Mouse (Mus musculus) forebrain, postnatal 0 days (tissue): Measurements from ENCODE around the gene Igsf11. TPM values are rescaled to one million over a fixed set of nuclear protein-coding genes. Genes with fewer than 3 reads are reported as not detected.

ENCODE experiments used
- ATAC-seq: fragments of 200-750 bp; cut with Nextera tagmentation; 2 replicates; pipeline ENCODE4 v1.8.0; 2017; ENCODE audit warnings: mild to moderate bottlenecking, moderate library complexity
- DNase-seq: peaks from one replicate; pipeline ENCODE4 v3.0.0-alpha.2; 2015
- H3K27ac ChIP-seq: fragments of 300-500 bp; sonication (generic); 2 replicates; pipeline ENCODE4 v1.5.1; 2014; ENCODE audit warnings: low read depth, mild to moderate bottlenecking, antibody characterized with exemption, low read length, moderate library complexity, mixed read lengths
- H3K27me3 ChIP-seq: fragments of 300-500 bp; sonication (generic); 2 replicates; pipeline ENCODE4 v1.6.1; 2014; ENCODE audit warnings: mild to moderate bottlenecking, low read length, mixed read lengths; ENCODE audit not compliant: insufficient read depth
- H3K36me3 ChIP-seq: fragments of 300-500 bp; sonication (generic); 2 replicates; pipeline ENCODE4 v1.6.1; 2014; ENCODE audit warnings: mild to moderate bottlenecking, moderate library complexity; ENCODE audit not compliant: insufficient read depth
- H3K4me1 ChIP-seq: fragments of 300-500 bp; sonication (generic); 2 replicates; pipeline ENCODE4 v1.6.1; 2014; ENCODE audit warnings: antibody characterized with exemption; ENCODE audit not compliant: insufficient read depth
- H3K4me2 ChIP-seq: fragments of 300-500 bp; sonication (generic); 2 replicates; pipeline ENCODE4 v1.6.1; 2014; ENCODE audit warnings: low read depth, mild to moderate bottlenecking, moderate library complexity
- H3K4me3 ChIP-seq: fragments of 300-500 bp; sonication (generic); 2 replicates; pipeline ENCODE4 v1.5.1; 2014; ENCODE audit warnings: low read depth, low read length, mixed read lengths
- H3K9ac ChIP-seq: fragments of 300-500 bp; sonication (generic); 2 replicates; pipeline ENCODE4 v1.6.1; 2014; ENCODE audit warnings: mild to moderate bottlenecking
- H3K9me3 ChIP-seq: fragments of 300-500 bp; sonication (generic); 2 replicates; pipeline ENCODE4 v1.6.1; 2016; ENCODE audit warnings: low read length
- CTCF ChIP-seq: sonication (generic); IDR thresholded peaks from 2 replicates; pipeline ENCODE4 v1.5.1; 2016; ENCODE audit warnings: antibody characterized with exemption, control low read depth, low read depth
- WGBS: fragments of 180-500 bp; shearing (Covaris S2); extraction: QIAGEN DNeasy Blood & Tissue Kit; methylation state at CpG from one replicate; pipeline ENCODE4 v1.1.7; 2014; 5-methylcytosine and 5-hydroxymethylcytosine counted together
- polyA plus RNA-seq: library from polyadenylated mRNA; unstranded; fragments of >200 nt; fragmentation: Nextera tagmentation; extraction: Ambion mirVana; gene quantifications from 2 replicates; pipeline ENCODE4 v1.2.1, GENCODE M21; 2015
- total RNA-seq: library from RNA; depleted of rRNA; stranded (reverse); fragments of >200 nt; gene quantifications from 2 replicates; pipeline ENCODE4 v1.2.3, GENCODE M21; 2014

Igsf11 gene
- total and polyA plus RNA-seq, 2 experiments from 2014 or later = 2.6 to 12.2 TPM

GRCm38 (mm10) chr16:39048889-39049288 is 156.4 kb downstream of the Igsf11 start:
- peak; percentile 83 for ATAC-seq

GRCm38 (mm10) chr16:39052971-39053370 is 160.5 kb downstream of the Igsf11 start:
- Histone ChIP-seq H3K4me2 (no peak overlapping the region), H3K27me3 (no peaks in the 10 kb centered on the region), H3K36me3 (no peaks in the 10 kb centered on the region), H3K4me3 (no peak overlapping the region), H3K9me3 (no peaks in the 10 kb centered on the region), H3K4me1 (no peaks in the 10 kb centered on the region), H3K9ac (no peak overlapping the region), H3K27ac (no peak overlapping the region)
- ATAC-seq (peak; percentile 73; the same call in 1 of the 2 replicates), DNase-seq (peak; percentile 93)
- TF ChIP-seq CTCF = peak; percentile 92
- WGBS = 0% methylated on average over 2 of the region's 2 CpGs

More at GRCm38 (mm10) chr16:39048889-39049288, 156.4 kb downstream of the Igsf11 start:
- no peak overlapping the region for H3K9ac ChIP-seq
- H3K36me3 ChIP-seq = no peaks in the 10 kb centered on the region
- peak; percentile 78 for DNase-seq
- no peak overlapping the region for H3K27ac ChIP-seq
- H3K4me2 ChIP-seq = no peak overlapping the region
- TF ChIP-seq CTCF = peak; percentile 89
- H3K4me1 ChIP-seq = no peaks in the 10 kb centered on the region
- no peak overlapping the region for H3K4me3 ChIP-seq
- H3K9me3 ChIP-seq = no peaks in the 10 kb centered on the region
- WGBS = 2% methylated on average over 4 of the region's 4 CpGs
- no peaks in the 10 kb centered on the region for H3K27me3 ChIP-seq

- 77% methylated on average over 2 of the region's 2 CpGs for WGBS
These were observed 161.3 kb downstream of the Igsf11 start for GRCm38 (mm10) chr16:39053779-39054178.

GRCm38 (mm10) chr16:39056061-39056460 is 163.6 kb downstream of the Igsf11 start:
- Histone ChIP-seq H3K4me3 (no peak overlapping the region), H3K4me2 (no peak overlapping the region), H3K9me3 (no peaks in the 10 kb centered on the region), H3K36me3 (no peaks in the 10 kb centered on the region), H3K9ac (no peak overlapping the region), H3K27ac (no peak overlapping the region), H3K4me1 (no peaks in the 10 kb centered on the region), H3K27me3 (no peaks in the 10 kb centered on the region)
- DNase-seq (peak; percentile 67), ATAC-seq (peak; percentile 73)
- TF ChIP-seq CTCF = peak; percentile 77
- WGBS = 21% methylated on average over 6 of the region's 6 CpGs

More at GRCm38 (mm10) chr16:39053779-39054178, 161.3 kb downstream of the Igsf11 start:
- Histone ChIP-seq H3K36me3 (no peaks in the 10 kb centered on the region), H3K4me1 (no peaks in the 10 kb centered on the region), H3K27ac (no peak overlapping the region), H3K9me3 (no peaks in the 10 kb centered on the region), H3K9ac (no peak overlapping the region), H3K4me3 (no peak overlapping the region), H3K4me2 (no peak overlapping the region), H3K27me3 (no peaks in the 10 kb centered on the region)
- no peak for ATAC-seq
- DNase-seq = no peak
- TF ChIP-seq CTCF = no peak

- no peak for ATAC-seq
- Histone ChIP-seq H3K27ac (no peak overlapping the region), H3K36me3 (no peaks in the 10 kb centered on the region), H3K4me2 (no peak overlapping the region), H3K9ac (no peak overlapping the region), H3K4me3 (no peak overlapping the region), H3K27me3 (no peaks in the 10 kb centered on the region), H3K4me1 (no peaks in the 10 kb centered on the region), H3K9me3 (no peaks in the 10 kb centered on the region)
- WGBS = 77% methylated on average over 12 of the region's 12 CpGs
- no peak for TF ChIP-seq CTCF
- DNase-seq = no peak
These were observed 164.5 kb downstream of the Igsf11 start for GRCm38 (mm10) chr16:39056961-39057360.

- Histone ChIP-seq H3K4me3 (no peak overlapping the region), H3K4me2 (no peak overlapping the region), H3K9ac (no peak overlapping the region), H3K9me3 (no peaks in the 10 kb centered on the region), H3K36me3 (no peaks in the 10 kb centered on the region), H3K4me1 (no peaks in the 10 kb centered on the region), H3K27ac (no peak overlapping the region), H3K27me3 (no peaks in the 10 kb centered on the region)
- no peak for TF ChIP-seq CTCF
- WGBS = 99% methylated on average over 2 of the region's 2 CpGs
- no peak for DNase-seq
- ATAC-seq = no peak
These were observed 166.4 kb downstream of the Igsf11 start for GRCm38 (mm10) chr16:39058869-39059268.

GRCm38 (mm10) chr16:39062596-39062995 is 170.1 kb downstream of the Igsf11 start:
- H3K27ac ChIP-seq = no peak overlapping the region
- WGBS = 31% methylated on average over 5 of the region's 5 CpGs

GRCm38 (mm10) chr16:39065576-39065975 is 173.1 kb downstream of the Igsf11 start:
- no peak overlapping the region for H3K4me3 ChIP-seq
- ATAC-seq = no peak
- H3K27ac ChIP-seq = no peak overlapping the region
- no peak for DNase-seq
- H3K9ac ChIP-seq = no peak overlapping the region
- 58% methylated on average over 5 of the region's 5 CpGs for WGBS
- no peaks in the 10 kb centered on the region for H3K27me3 ChIP-seq
- H3K9me3 ChIP-seq = no peaks in the 10 kb centered on the region
- H3K4me1 ChIP-seq = no peaks in the 10 kb centered on the region
- no peaks in the 10 kb centered on the region for H3K36me3 ChIP-seq
- no peak overlapping the region for H3K4me2 ChIP-seq
- TF ChIP-seq CTCF = no peak

More at GRCm38 (mm10) chr16:39062596-39062995, 170.1 kb downstream of the Igsf11 start:
- H3K27me3 ChIP-seq = no peaks in the 10 kb centered on the region
- no peak overlapping the region for H3K4me3 ChIP-seq
- H3K4me1 ChIP-seq = no peaks in the 10 kb centered on the region
- H3K9ac ChIP-seq = no peak overlapping the region
- no peaks in the 10 kb centered on the region for H3K36me3 ChIP-seq
- DNase-seq = peak; percentile 72
- no peak for ATAC-seq
- TF ChIP-seq CTCF = peak; percentile 59
- no peak overlapping the region for H3K4me2 ChIP-seq
- no peaks in the 10 kb centered on the region for H3K9me3 ChIP-seq
